Mouse (Mus musculus): ENCODE measurements around the gene Rab30. TPM values are rescaled to one million over a fixed set of nuclear protein-coding genes. Genes with fewer than 3 reads are reported as not detected.

Rab30 gene
- polyA plus RNA-seq, 1 experiment from 2014 or later = 7.4 TPM

- Histone ChIP-seq H3K4me3 (ENCODE audit: low read length) (no peak overlapping the region), H3K9ac (replicated peaks; ENCODE audit: low read length) (no peak overlapping the region), H3K4me1 (ENCODE audit: insufficient read depth, low read length) (peaks cover 22% of the 10 kb centered on the region; the same call in 1 of the 2 replicates), H3K9me3 (ENCODE audit: low read length) (no peaks in the 10 kb centered on the region), H3K27ac (ENCODE audit: low read length) (no peak overlapping the region), H3K27me3 (ENCODE audit: insufficient read depth, low read length) (no peaks in the 10 kb centered on the region), H3K4me2 (replicated peaks; ENCODE audit: low read depth, low read length) (no peak overlapping the region), H3K36me3 (ENCODE audit: insufficient read depth, low read length) (no peaks in the 10 kb centered on the region)
- 29% methylated on average over 7 of the region's 7 CpGs for WGBS
- no peak for ATAC-seq (ENCODE audit: low FRiP score, low TSS enrichment)
Measured at GRCm38 (mm10) chr7:92768859-92769258, 27.5 kb downstream of the Rab30 start.

GRCm38 (mm10) chr7:92773006-92773405 lies 31.6 kb downstream of the Rab30 start:
- ATAC-seq (ENCODE audit: low FRiP score, low TSS enrichment) = no peak

GRCm38 (mm10) chr7:92773596-92773995 lies 32.2 kb downstream of the Rab30 start:
- no peaks in the 10 kb centered on the region for H3K9me3 ChIP-seq (ENCODE audit: low read length)
- H3K27me3 ChIP-seq (ENCODE audit: insufficient read depth, low read length) = no peaks in the 10 kb centered on the region
- ATAC-seq (ENCODE audit: low FRiP score, low TSS enrichment) = no peak
- no peak overlapping the region for H3K4me2 ChIP-seq (replicated peaks; ENCODE audit: low read depth, low read length)
- no peak overlapping the region for H3K4me3 ChIP-seq (ENCODE audit: low read length)
- no peak overlapping the region for H3K9ac ChIP-seq (replicated peaks; ENCODE audit: low read length)
- no peak overlapping the region for H3K27ac ChIP-seq (ENCODE audit: low read length)
- 94% methylated on average over 3 of the region's 3 CpGs for WGBS
- peaks cover 13% of the 10 kb centered on the region; the same call in 1 of the 2 replicates for H3K4me1 ChIP-seq (ENCODE audit: insufficient read depth, low read length)
- H3K36me3 ChIP-seq (ENCODE audit: insufficient read depth, low read length) = no peaks in the 10 kb centered on the region

More at GRCm38 (mm10) chr7:92773006-92773405, 31.6 kb downstream of the Rab30 start:
- Histone ChIP-seq H3K27ac (ENCODE audit: low read length) (no peak overlapping the region), H3K4me1 (ENCODE audit: insufficient read depth, low read length) (peaks cover 14% of the 10 kb centered on the region; the same call in 1 of the 2 replicates), H3K9ac (replicated peaks; ENCODE audit: low read length) (no peak overlapping the region), H3K36me3 (ENCODE audit: insufficient read depth, low read length) (no peaks in the 10 kb centered on the region), H3K27me3 (ENCODE audit: insufficient read depth, low read length) (no peaks in the 10 kb centered on the region), H3K4me3 (ENCODE audit: low read length) (no peak overlapping the region), H3K9me3 (ENCODE audit: low read length) (no peaks in the 10 kb centered on the region), H3K4me2 (replicated peaks; ENCODE audit: low read depth, low read length) (no peak overlapping the region)
- WGBS = 93% methylated on average over 3 of the region's 3 CpGs

DNA sequence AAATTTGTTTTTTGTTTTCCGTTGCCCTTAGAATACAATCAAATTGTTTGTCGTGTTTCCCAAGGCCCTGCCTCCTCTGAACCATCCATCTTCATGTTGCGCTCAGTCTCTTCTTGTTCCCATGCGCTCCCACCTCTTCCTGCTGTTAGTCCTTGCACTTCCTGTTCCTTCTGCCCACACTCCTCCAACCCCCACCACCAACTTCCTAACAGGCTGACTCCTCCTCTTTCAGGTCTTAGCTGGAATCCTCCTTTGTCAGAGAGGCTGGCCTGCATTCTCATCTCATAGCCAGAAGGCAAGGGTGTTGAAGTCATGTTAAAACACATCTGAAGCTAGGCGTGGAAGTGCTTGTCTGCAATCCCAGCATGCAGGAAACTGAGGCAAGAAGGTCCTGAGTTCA lies 33.3 kb downstream of the Rab30 start:
- H3K4me1 ChIP-seq (ENCODE audit: insufficient read depth, low read length) = peaks cover 18% of the 10 kb centered on the region; the same call in 1 of the 2 replicates
- H3K9me3 ChIP-seq (ENCODE audit: low read length) = no peaks in the 10 kb centered on the region
- H3K36me3 ChIP-seq (ENCODE audit: insufficient read depth, low read length) = no peaks in the 10 kb centered on the region
- H3K4me2 ChIP-seq (replicated peaks; ENCODE audit: low read depth, low read length) = no peak overlapping the region
- H3K27ac ChIP-seq (ENCODE audit: low read length) = no peak overlapping the region
- no peaks in the 10 kb centered on the region for H3K27me3 ChIP-seq (ENCODE audit: insufficient read depth, low read length)
- 89% methylated on average over 5 of the region's 5 CpGs for WGBS
- no peak overlapping the region for H3K4me3 ChIP-seq (ENCODE audit: low read length)
- no peak for ATAC-seq (ENCODE audit: low FRiP score, low TSS enrichment)
- no peak overlapping the region for H3K9ac ChIP-seq (replicated peaks; ENCODE audit: low read length)

- Histone ChIP-seq H3K9ac (replicated peaks; ENCODE audit: low read length) (no peak overlapping the region), H3K27ac (ENCODE audit: low read length) (no peak overlapping the region), H3K4me3 (ENCODE audit: low read length) (no peak overlapping the region), H3K9me3 (ENCODE audit: low read length) (no peaks in the 10 kb centered on the region), H3K27me3 (ENCODE audit: insufficient read depth, low read length) (no peaks in the 10 kb centered on the region), H3K36me3 (ENCODE audit: insufficient read depth, low read length) (no peaks in the 10 kb centered on the region), H3K4me1 (ENCODE audit: insufficient read depth, low read length) (peaks cover 18% of the 10 kb centered on the region; the same call in 1 of the 2 replicates), H3K4me2 (replicated peaks; ENCODE audit: low read depth, low read length) (no peak overlapping the region)
- no peak for ATAC-seq (ENCODE audit: low FRiP score, low TSS enrichment)
- 49% methylated on average over 2 of the region's 2 CpGs for WGBS
Measured at GRCm38 (mm10) chr7:92775703-92776102, 34.3 kb downstream of the Rab30 start.

GRCm38 (mm10) chr7:92776647-92777046 lies 35.2 kb downstream of the Rab30 start:
- Histone ChIP-seq H3K27me3 (ENCODE audit: insufficient read depth, low read length) (no peaks in the 10 kb centered on the region), H3K9me3 (ENCODE audit: low read length) (no peaks in the 10 kb centered on the region; the same call in 1 of the 2 replicates), H3K4me2 (replicated peaks; ENCODE audit: low read depth, low read length) (no peak overlapping the region), H3K9ac (replicated peaks; ENCODE audit: low read length) (no peak overlapping the region), H3K27ac (ENCODE audit: low read length) (no peak overlapping the region), H3K4me1 (ENCODE audit: insufficient read depth, low read length) (peaks cover 18% of the 10 kb centered on the region; the same call in 1 of the 2 replicates), H3K4me3 (ENCODE audit: low read length) (no peak overlapping the region), H3K36me3 (ENCODE audit: insufficient read depth, low read length) (no peaks in the 10 kb centered on the region)
- no peak for ATAC-seq (ENCODE audit: low FRiP score, low TSS enrichment)
- WGBS = 50% methylated on average over 4 of the region's 4 CpGs

DNA sequence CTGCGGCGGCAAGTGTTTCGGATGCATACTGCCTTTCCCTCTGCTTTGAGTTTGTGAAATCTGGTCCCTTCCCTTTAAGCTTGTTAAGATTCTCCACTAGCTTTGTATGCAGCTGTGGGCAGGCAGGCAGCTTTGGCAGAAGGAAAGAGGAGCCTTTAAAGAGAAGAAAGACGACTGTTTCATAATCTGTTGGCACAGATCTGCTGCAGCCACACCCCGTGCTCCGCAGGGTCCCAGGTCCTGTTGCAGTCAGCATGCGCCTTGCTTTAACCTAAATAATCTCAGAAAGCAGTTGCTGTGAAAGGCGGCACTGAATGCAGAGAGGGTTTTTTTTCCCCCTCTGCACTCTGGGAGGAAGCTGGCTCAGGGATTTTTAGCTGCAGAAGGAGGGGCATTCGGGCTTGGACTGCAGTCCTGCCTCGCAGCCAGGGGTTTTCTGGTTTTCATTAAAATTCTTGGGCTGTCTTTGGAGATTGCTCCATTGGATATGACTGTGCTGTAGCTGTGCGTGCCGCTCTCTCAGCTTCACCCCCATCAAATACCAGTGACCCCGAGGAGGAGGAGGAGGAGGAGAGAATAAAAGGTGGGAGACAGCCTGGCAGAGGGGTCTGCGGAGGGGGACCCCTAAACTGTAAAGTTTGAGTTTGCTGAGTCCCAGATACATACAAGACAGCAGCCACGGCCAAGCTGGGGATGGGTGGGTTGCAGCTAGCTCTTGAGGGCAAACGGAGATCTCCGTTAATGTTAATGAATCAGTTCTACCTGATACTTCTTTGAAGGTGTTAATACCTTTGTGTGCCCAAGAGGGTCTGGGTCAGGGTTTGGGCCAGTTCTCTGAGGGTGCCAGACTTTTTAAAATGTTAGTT lies 35.9 kb downstream of the Rab30 start:
- peaks cover 18% of the 10 kb centered on the region; the same call in 1 of the 2 replicates for H3K4me1 ChIP-seq (ENCODE audit: insufficient read depth, low read length)
- peak overlapping the region; percentile 53 for H3K9ac ChIP-seq (replicated peaks; ENCODE audit: low read length)
- 0 out of 2 replicates have a peak overlapping the region, but pooled peaks have one; percentile 46 for H3K27ac ChIP-seq (ENCODE audit: low read length)
- H3K4me2 ChIP-seq (replicated peaks; ENCODE audit: low read depth, low read length) = peak overlapping the region; percentile 44
- H3K36me3 ChIP-seq (ENCODE audit: insufficient read depth, low read length) = no peaks in the 10 kb centered on the region
- no peaks in the 10 kb centered on the region; the same call in 1 of the 2 replicates for H3K9me3 ChIP-seq (ENCODE audit: low read length)
- H3K27me3 ChIP-seq (ENCODE audit: insufficient read depth, low read length) = no peaks in the 10 kb centered on the region
- 29% methylated on average over 17 of the region's 17 CpGs for WGBS
- peak; percentile 39 for ATAC-seq (ENCODE audit: low FRiP score, low TSS enrichment)
- H3K4me3 ChIP-seq (ENCODE audit: low read length) = peak overlapping the region; percentile 12

- H3K9me3 ChIP-seq (ENCODE audit: low read length) = no peaks in the 10 kb centered on the region; the same call in 1 of the 2 replicates
- no peak overlapping the region for H3K9ac ChIP-seq (replicated peaks; ENCODE audit: low read length)
- H3K4me1 ChIP-seq (ENCODE audit: insufficient read depth, low read length) = peaks cover 21% of the 10 kb centered on the region; the same call in 1 of the 2 replicates
- no peaks in the 10 kb centered on the region for H3K27me3 ChIP-seq (ENCODE audit: insufficient read depth, low read length)
- no peak overlapping the region for H3K4me3 ChIP-seq (ENCODE audit: low read length)
- no peaks in the 10 kb centered on the region for H3K36me3 ChIP-seq (ENCODE audit: insufficient read depth, low read length)
- H3K27ac ChIP-seq (ENCODE audit: low read length) = no peak overlapping the region
- H3K4me2 ChIP-seq (replicated peaks; ENCODE audit: low read depth, low read length) = no peak overlapping the region
- WGBS = 42% methylated on average over 2 of the region's 2 CpGs
- ATAC-seq (ENCODE audit: low FRiP score, low TSS enrichment) = peak; percentile 67
Measured at GRCm38 (mm10) chr7:92779058-92779457, 37.7 kb downstream of the Rab30 start.

GRCm38 (mm10) chr7:92781361-92781760 lies 40.0 kb downstream of the Rab30 start:
- no peak overlapping the region for H3K9ac ChIP-seq (replicated peaks; ENCODE audit: low read length)
- WGBS = 90% methylated on average over 1 of the region's 1 CpGs
- peaks cover 21% of the 10 kb centered on the region; the same call in 1 of the 2 replicates for H3K4me1 ChIP-seq (ENCODE audit: insufficient read depth, low read length)
- no peak for ATAC-seq (ENCODE audit: low FRiP score, low TSS enrichment)
- H3K4me2 ChIP-seq (replicated peaks; ENCODE audit: low read depth, low read length) = no peak overlapping the region
- H3K27ac ChIP-seq (ENCODE audit: low read length) = no peak overlapping the region
- no peaks in the 10 kb centered on the region for H3K36me3 ChIP-seq (ENCODE audit: insufficient read depth, low read length)
- H3K27me3 ChIP-seq (ENCODE audit: insufficient read depth, low read length) = no peaks in the 10 kb centered on the region
- H3K9me3 ChIP-seq (ENCODE audit: low read length) = no peaks in the 10 kb centered on the region; the same call in 1 of the 2 replicates
- no peak overlapping the region for H3K4me3 ChIP-seq (ENCODE audit: low read length)

- Histone ChIP-seq H3K4me1 (ENCODE audit: insufficient read depth, low read length) (peaks cover 21% of the 10 kb centered on the region; the same call in 1 of the 2 replicates), H3K4me3 (ENCODE audit: low read length) (no peak overlapping the region)
Measured at GRCm38 (mm10) chr7:92781948-92782347, 40.5 kb downstream of the Rab30 start.

More at GRCm38 (mm10) chr7:92781948-92782347, 40.5 kb downstream of the Rab30 start:
- Histone ChIP-seq H3K27me3 (ENCODE audit: insufficient read depth, low read length) (no peaks in the 10 kb centered on the region), H3K9me3 (ENCODE audit: low read length) (no peaks in the 10 kb centered on the region; the same call in 1 of the 2 replicates), H3K4me2 (replicated peaks; ENCODE audit: low read depth, low read length) (no peak overlapping the region), H3K9ac (replicated peaks; ENCODE audit: low read length) (no peak overlapping the region), H3K36me3 (ENCODE audit: insufficient read depth, low read length) (no peaks in the 10 kb centered on the region), H3K27ac (ENCODE audit: low read length) (no peak overlapping the region)
- no peak for ATAC-seq (ENCODE audit: low FRiP score, low TSS enrichment)
- 90% methylated on average over 3 of the region's 3 CpGs for WGBS

Measured in kidney, embryonic 16.5 days (tissue).